Mouse (Mus musculus) layer of hippocampus, adult 2 months (tissue): ENCODE results near the gene Rbm12b1. TPM values are rescaled to one million over a fixed set of nuclear protein-coding genes. Genes with fewer than 3 reads are reported as not detected.
"Not testable (repeated sequence)": the region's sequence is repeated elsewhere in the genome, so short reads cannot be mapped to it uniquely, and the experiment has no call there.

Experiments
- DNase-seq, 2 experiments: peaks; one replicate each; pipeline ENCODE4 v3.0.0; 2022; ENCODE audit warnings: low spot score in 2 of 2
- H3K27ac ChIP-seq: fragments of 200-600 bp; 2 replicates; pipeline ENCODE4 v1.8.1; 2022
- H3K4me3 ChIP-seq: fragments of 200-600 bp; 2 replicates; pipeline ENCODE4 v1.8.1; 2022; ENCODE audit warnings: mild to moderate bottlenecking
- CTCF ChIP-seq: fragments of 200-600 bp; conservative IDR thresholded peaks from 2 replicates; pipeline ENCODE4 v1.8.1; 2022; ENCODE audit warnings: antibody characterized with exemption, mild to moderate bottlenecking, moderate library complexity
- long read RNA-seq, 2 experiments: library from polyadenylated mRNA; stranded (forward); transcript quantifications; one replicate each; pipeline ENCODE4 v2.0.0; 2021; ENCODE audit warnings: borderline mapping rate in 2 of 2
- total RNA-seq, 2 experiments: library from RNA; stranded (reverse); gene quantifications; 2 replicates each; pipeline ENCODE4 v1.2.3; 2021

Gene Rbm12b1
- total RNA-seq = 10 to 100 TPM; 18.8 to 22.9 TPM
- long read RNA-seq, experiment 1, partial matches to known transcripts = 0 of 8 reads
- long read RNA-seq, experiment 1, other reads (novel, unspliced or antisense) = 6 of 8 reads
- long read RNA-seq, experiment 2, partial matches to known transcripts = 0 of 3 reads
- long read RNA-seq, experiment 2, other reads (novel, unspliced or antisense) = 3 of 3 reads

- H3K4me3 ChIP-seq = peak within 1 kb of the TSS; percentile 57
- peak within 1 kb of the TSS; percentile 84 for H3K27ac ChIP-seq
- peak; percentile 77 to 87 for DNase-seq
- TF ChIP-seq CTCF = 0 out of 2 replicates have a peak, but pooled peaks have one; percentile 17
These were observed at the start of gene Rbm12b1 for GRCm38 (mm10) chr4:12140141-12140567. Rbm12b1 (plus strand) TSS chr4:12140264.

DNA sequence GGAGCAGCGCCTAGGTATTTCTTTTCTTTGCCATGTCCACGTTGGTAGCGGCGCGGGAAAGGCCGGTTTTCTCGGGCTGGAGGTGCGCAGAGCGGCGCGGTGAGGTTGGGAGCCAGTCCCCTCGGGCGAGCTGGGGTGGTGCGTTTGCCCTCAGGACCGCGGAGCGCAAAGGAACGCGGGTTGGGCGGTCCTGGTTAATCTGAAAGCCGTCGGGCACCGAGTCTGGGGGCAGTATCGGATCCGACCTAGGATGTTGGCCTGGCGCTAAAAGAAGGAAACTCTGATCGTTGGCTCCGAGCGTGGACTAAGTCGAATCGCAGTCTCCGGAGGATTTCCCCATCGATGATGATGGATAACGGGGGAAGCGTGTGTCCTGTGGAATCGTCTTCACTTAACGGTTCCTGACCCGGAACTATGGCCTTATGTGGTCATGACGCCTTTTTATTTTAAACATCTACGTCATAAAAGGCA lies 563 bp downstream of the Rbm12b1 start:
- Histone ChIP-seq H3K27ac (peak overlapping the region; percentile 36; the same call in 1 of the 2 replicates), H3K4me3 (peak overlapping the region; percentile 54)
- DNase-seq = not testable (repeated sequence)

- peak overlapping the region; percentile 41; the same call in 1 of the 2 replicates for H3K4me3 ChIP-seq
- H3K27ac ChIP-seq, DNase-seq: not testable (repeated sequence)
These were observed 1.5 kb downstream of the Rbm12b1 start for GRCm38 (mm10) chr4:12141516-12141915.

DNA sequence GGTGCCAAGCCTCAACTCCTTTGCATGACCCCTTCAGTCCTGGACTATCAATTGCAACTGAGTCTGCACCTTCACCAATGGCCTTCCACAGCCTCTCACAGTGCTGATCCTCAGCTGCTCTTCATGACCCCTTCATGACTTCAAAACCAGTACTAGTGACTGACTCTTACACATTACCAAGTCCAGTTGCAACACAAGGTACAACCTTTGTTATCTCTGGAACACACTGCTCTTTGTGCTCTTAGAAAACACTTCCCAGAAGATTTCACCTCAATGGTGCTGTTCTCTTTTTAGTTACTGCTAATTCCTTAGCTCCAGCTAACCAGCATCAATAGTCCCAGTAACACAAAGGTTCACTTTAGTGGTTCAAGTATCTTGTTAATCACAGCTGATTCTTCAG lies 7.6 kb downstream of the Rbm12b1 start:
- Histone ChIP-seq H3K27ac (no peak overlapping the region), H3K4me3 (no peak overlapping the region)
- no peak for TF ChIP-seq CTCF
- DNase-seq = no peak

- H3K4me3 ChIP-seq = peak overlapping the region; percentile 91
- peak overlapping the region; percentile 94 for H3K27ac ChIP-seq
- no peak for DNase-seq
- TF ChIP-seq CTCF = no peak
These were observed 30.9 kb downstream of the Rbm12b1 start for GRCm38 (mm10) chr4:12170986-12171317.

- peak within 1 kb of the TSS; percentile 91 for H3K4me3 ChIP-seq
- H3K27ac ChIP-seq = peak within 1 kb of the TSS; percentile 94
- DNase-seq = peak; percentile 45 to 62
- TF ChIP-seq CTCF = peak; percentile 36
These were observed 31.4 kb downstream of the Rbm12b1 start, which contains the start of gene Fam92a for GRCm38 (mm10) chr4:12171318-12172091. Fam92a (minus strand) TSS chr4:12172015.

DNA sequence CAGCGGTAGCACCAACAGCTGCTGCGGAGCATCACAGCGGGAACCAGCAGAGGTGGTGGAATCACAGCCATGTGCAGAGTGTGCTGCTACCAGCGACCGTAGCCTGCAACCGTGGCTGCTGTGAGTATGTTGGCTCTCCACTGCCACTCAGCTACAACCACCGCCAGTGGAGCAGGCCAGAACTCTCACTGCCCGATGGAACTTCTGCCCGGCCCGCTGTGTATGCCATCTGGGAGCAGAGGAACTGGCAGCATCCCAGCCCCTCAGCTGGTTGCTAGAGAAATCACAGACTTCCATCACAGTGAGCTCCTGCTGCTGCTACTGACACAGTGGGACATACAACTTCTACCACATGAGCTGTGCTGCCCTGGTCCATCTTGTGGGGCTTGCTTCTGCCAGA lies 38.9 kb downstream of the Rbm12b1 start:
- no peak overlapping the region for H3K27ac ChIP-seq
- no peak for TF ChIP-seq CTCF

More for the DNA sequence above, 38.9 kb downstream of the Rbm12b1 start:
- H3K4me3 ChIP-seq = no peak overlapping the region
- peak; percentile 66 to 72 for DNase-seq

Other genes starting within 250 kb of the Rbm12b1 start
- gene Gm10604, start 159.0 kb upstream of the Rbm12b1 start, total RNA-seq = not detected
- gene Rbm12b2, start 50.8 kb upstream of the Rbm12b1 start, total RNA-seq = 10 to 100 TPM; 16.9 to 22.5 TPM
- gene Fam92a, start 31.8 kb downstream of the Rbm12b1 start, total RNA-seq = 10 to 100 TPM; 72.5 to 77.4 TPM